Mouse (Mus musculus): ENCODE measurements around the gene Slc5a2. TPM values are rescaled to one million over a fixed set of nuclear protein-coding genes. Genes with fewer than 3 reads are reported as not detected.

The Slc5a2 gene
- polyA plus RNA-seq, 1 experiment from 2014 or later: not detected

- H3K27me3 ChIP-seq: no peaks in the 10 kb centered on the region
- no peaks in the 10 kb centered on the region for H3K9me3 ChIP-seq
- H3K4me3 ChIP-seq: no peak overlapping the region
- no peak overlapping the region for H3K4me2 ChIP-seq (replicated peaks)
- H3K9ac ChIP-seq (replicated peaks): no peak overlapping the region
- peaks cover 15% of the 10 kb centered on the region for H3K4me1 ChIP-seq
- no peaks in the 10 kb centered on the region for H3K36me3 ChIP-seq
- ATAC-seq (replicated peaks): no peak
- no peak overlapping the region for H3K27ac ChIP-seq (replicated peaks)
These were observed 42.4 kb downstream of the Slc5a2 start for GRCm38 (mm10) chr7:128307851-128308250.

DNA sequence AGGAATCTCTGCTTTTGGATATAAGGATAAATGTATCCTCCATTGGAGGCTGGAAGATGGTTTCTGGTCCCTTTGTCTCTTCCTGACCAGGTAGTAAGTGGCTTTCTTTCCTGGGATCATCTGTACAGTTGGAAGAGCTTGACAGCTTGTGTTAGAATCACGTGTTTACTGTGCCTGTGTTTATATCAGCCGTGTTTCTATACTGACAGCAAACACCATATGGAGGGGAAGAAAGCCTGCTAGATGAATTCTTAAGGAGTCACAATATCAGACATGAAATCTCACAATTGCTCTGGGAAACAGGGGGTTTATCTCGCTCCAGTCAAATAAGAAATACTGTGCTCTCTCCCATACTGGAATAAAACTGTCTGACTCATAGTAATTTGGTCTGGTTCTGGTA, 43.8 kb downstream of the Slc5a2 start:
- no peaks in the 10 kb centered on the region for H3K36me3 ChIP-seq
- H3K4me3 ChIP-seq: no peak overlapping the region
- H3K27me3 ChIP-seq: no peaks in the 10 kb centered on the region
- WGBS: 49% methylated on average over 3 of the region's 3 CpGs
- H3K4me1 ChIP-seq: peaks cover 15% of the 10 kb centered on the region
- ATAC-seq (replicated peaks): peak; percentile 78
- no peaks in the 10 kb centered on the region for H3K9me3 ChIP-seq
- H3K27ac ChIP-seq (replicated peaks): peak overlapping the region; percentile 48
- H3K9ac ChIP-seq (replicated peaks): no peak overlapping the region
- H3K4me2 ChIP-seq (replicated peaks): no peak overlapping the region

DNA sequence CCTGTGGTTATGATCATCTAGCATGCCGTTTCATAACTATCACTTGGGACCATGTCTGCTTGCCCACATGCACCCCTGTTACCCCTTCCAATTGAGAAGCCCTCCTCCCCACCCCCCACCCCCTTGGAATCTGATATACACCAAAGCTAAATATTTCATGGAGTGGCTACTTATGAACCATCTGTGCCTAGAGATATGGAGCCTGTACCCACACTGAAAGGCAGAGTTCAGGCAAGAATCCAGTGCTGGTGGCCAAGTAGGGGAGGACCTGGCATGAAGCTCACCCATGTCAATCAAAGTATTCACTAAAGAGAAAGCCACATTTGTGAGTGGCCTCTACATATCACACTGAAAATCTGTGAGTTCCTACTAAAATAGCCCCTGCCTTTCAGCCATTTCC, 44.3 kb downstream of the Slc5a2 start:
- no peak overlapping the region for H3K4me2 ChIP-seq (replicated peaks)
- peak; percentile 69 for ATAC-seq (replicated peaks)
- H3K27ac ChIP-seq (replicated peaks): no peak overlapping the region

DNA sequence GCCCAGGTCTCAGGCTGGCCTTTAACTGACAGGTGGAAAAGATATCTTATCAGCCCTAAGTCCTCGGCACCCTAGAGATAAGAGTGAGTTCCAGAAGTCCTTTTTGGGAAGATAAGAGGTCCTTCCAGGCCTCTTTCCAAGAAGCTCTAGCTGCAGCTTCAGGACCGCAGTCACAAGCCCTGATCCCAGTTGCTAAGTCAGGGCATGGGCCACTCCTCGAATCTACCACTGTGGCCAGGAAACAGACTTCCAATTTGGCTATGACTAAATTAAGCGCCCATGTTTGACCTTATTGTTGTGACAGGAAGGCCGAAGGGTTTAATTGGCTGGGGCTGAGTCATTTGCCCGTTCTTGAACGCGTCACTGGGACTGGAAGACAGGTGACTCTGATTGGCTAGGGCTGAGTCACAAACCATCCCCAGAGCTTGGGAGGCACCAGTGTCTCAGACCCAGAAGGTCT, 44.8 kb downstream of the Slc5a2 start:
- Histone ChIP-seq H3K36me3 (no peaks in the 10 kb centered on the region), H3K9me3 (no peaks in the 10 kb centered on the region), H3K27me3 (no peaks in the 10 kb centered on the region), H3K4me2 (replicated peaks) (no peak overlapping the region), H3K9ac (replicated peaks) (no peak overlapping the region), H3K27ac (replicated peaks) (no peak overlapping the region), H3K4me1 (peaks cover 15% of the 10 kb centered on the region), H3K4me3 (no peak overlapping the region)
- 70% methylated on average over 8 of the region's 8 CpGs for WGBS
- no peak for ATAC-seq (replicated peaks)

More for the DNA sequence above, 44.3 kb downstream of the Slc5a2 start:
- H3K4me3 ChIP-seq: no peak overlapping the region
- H3K27me3 ChIP-seq: no peaks in the 10 kb centered on the region
- H3K9me3 ChIP-seq: no peaks in the 10 kb centered on the region
- peaks cover 15% of the 10 kb centered on the region for H3K4me1 ChIP-seq
- H3K9ac ChIP-seq (replicated peaks): no peak overlapping the region
- WGBS: 79% methylated on average over 1 of the region's 1 CpGs
- no peaks in the 10 kb centered on the region for H3K36me3 ChIP-seq

DNA sequence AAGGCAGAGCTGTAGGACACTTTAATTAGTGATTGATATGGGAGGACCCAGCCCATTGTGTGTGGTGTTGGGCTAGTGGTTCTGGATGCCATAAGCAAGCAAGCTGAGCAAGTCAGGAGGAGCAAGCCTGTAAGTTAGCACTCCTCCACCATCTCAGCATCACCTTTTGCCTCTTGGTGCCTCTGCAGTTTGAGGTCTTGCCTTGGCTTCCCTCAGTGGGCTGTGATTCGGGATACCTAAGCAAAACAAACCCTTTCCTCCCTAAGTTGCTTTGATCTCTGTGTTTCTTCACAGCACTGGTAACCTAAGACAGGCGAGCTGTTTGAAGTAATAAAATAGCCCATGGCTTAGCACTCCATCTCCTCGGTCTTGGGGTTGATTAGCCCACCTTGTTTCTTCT, 45.8 kb downstream of the Slc5a2 start:
- H3K4me2 ChIP-seq (replicated peaks): no peak overlapping the region
- no peak for ATAC-seq (replicated peaks)
- H3K4me1 ChIP-seq: peaks cover 15% of the 10 kb centered on the region
- no peaks in the 10 kb centered on the region for H3K27me3 ChIP-seq
- no peaks in the 10 kb centered on the region for H3K9me3 ChIP-seq
- no peak overlapping the region for H3K4me3 ChIP-seq
- 79% methylated on average over 3 of the region's 3 CpGs for whole genome bisulfite sequencing
- no peak overlapping the region for H3K27ac ChIP-seq (replicated peaks)
- H3K9ac ChIP-seq (replicated peaks): no peak overlapping the region
- H3K36me3 ChIP-seq: no peaks in the 10 kb centered on the region

GRCm38 (mm10) chr7:128311811-128312210, 46.4 kb downstream of the Slc5a2 start:
- peaks cover 15% of the 10 kb centered on the region for H3K4me1 ChIP-seq
- no peaks in the 10 kb centered on the region for H3K9me3 ChIP-seq
- H3K9ac ChIP-seq (replicated peaks): no peak overlapping the region
- no peak for ATAC-seq (replicated peaks)
- no peak overlapping the region for H3K27ac ChIP-seq (replicated peaks)
- H3K4me3 ChIP-seq: no peak overlapping the region
- 78% methylated on average over 8 of the region's 8 CpGs for WGBS
- H3K36me3 ChIP-seq: no peaks in the 10 kb centered on the region
- no peaks in the 10 kb centered on the region for H3K27me3 ChIP-seq
- no peak overlapping the region for H3K4me2 ChIP-seq (replicated peaks)

- H3K4me1 ChIP-seq: peaks cover 15% of the 10 kb centered on the region
- no peaks in the 10 kb centered on the region for H3K36me3 ChIP-seq
- no peak for ATAC-seq (replicated peaks)
- no peaks in the 10 kb centered on the region for H3K27me3 ChIP-seq
- H3K4me3 ChIP-seq: no peak overlapping the region
- 77% methylated on average over 13 of the region's 13 CpGs for WGBS
- H3K27ac ChIP-seq (replicated peaks): no peak overlapping the region
- no peak overlapping the region for H3K4me2 ChIP-seq (replicated peaks)
- no peak overlapping the region for H3K9ac ChIP-seq (replicated peaks)
- no peaks in the 10 kb centered on the region for H3K9me3 ChIP-seq
These were observed 47.1 kb downstream of the Slc5a2 start for GRCm38 (mm10) chr7:128312375-128313059.

GRCm38 (mm10) chr7:128313601-128314000, 48.1 kb downstream of the Slc5a2 start:
- H3K9ac ChIP-seq (replicated peaks): no peak overlapping the region
- ATAC-seq (replicated peaks): no peak
- H3K4me1 ChIP-seq: peaks cover 15% of the 10 kb centered on the region
- H3K4me2 ChIP-seq (replicated peaks): no peak overlapping the region
- WGBS: 88% methylated on average over 2 of the region's 2 CpGs
- H3K27ac ChIP-seq (replicated peaks): no peak overlapping the region
- H3K9me3 ChIP-seq: no peaks in the 10 kb centered on the region
- no peak overlapping the region for H3K4me3 ChIP-seq
- H3K27me3 ChIP-seq: no peaks in the 10 kb centered on the region
- no peaks in the 10 kb centered on the region for H3K36me3 ChIP-seq

- Histone ChIP-seq H3K4me2 (replicated peaks) (no peak overlapping the region), H3K9ac (replicated peaks) (no peak overlapping the region), H3K9me3 (no peaks in the 10 kb centered on the region), H3K36me3 (no peaks in the 10 kb centered on the region), H3K27ac (replicated peaks) (no peak overlapping the region), H3K4me3 (no peak overlapping the region), H3K27me3 (no peaks in the 10 kb centered on the region), H3K4me1 (peaks cover 10% of the 10 kb centered on the region)
- 88% methylated on average over 7 of the region's 7 CpGs for WGBS
- ATAC-seq (replicated peaks): no peak
These were observed 49.0 kb downstream of the Slc5a2 start for GRCm38 (mm10) chr7:128314491-128314890.

DNA sequence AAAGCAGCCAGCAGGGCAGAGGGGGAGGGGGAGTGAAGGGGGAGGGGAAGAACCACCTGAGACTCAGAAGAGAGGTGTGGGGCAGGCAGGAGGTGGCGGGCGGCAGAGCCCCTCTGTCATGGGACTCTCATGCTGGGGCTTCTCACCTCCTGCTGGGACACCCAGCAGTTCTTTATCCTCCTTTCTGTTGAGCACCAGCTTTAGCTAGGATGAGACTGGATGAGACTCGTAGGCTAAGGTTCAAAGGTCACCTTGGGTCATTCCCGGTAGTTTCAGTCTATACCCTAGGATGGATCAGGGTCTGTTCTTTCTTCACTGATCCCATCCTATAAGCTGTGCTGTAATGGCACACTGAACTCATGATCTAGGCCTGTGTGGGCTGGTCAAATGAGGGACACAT, 51.6 kb downstream of the Slc5a2 start:
- 52% methylated on average over 4 of the region's 4 CpGs for WGBS
- no peak for ATAC-seq (replicated peaks)

GRCm38 (mm10) chr7:128319140-128319539, 53.7 kb downstream of the Slc5a2 start:
- 81% methylated on average over 7 of the region's 7 CpGs for WGBS
- no peak overlapping the region for H3K4me2 ChIP-seq (replicated peaks)
- H3K4me1 ChIP-seq: no peaks in the 10 kb centered on the region
- no peak overlapping the region for H3K4me3 ChIP-seq
- no peak overlapping the region for H3K27ac ChIP-seq (replicated peaks)
- no peaks in the 10 kb centered on the region for H3K36me3 ChIP-seq
- H3K27me3 ChIP-seq: no peaks in the 10 kb centered on the region
- no peak for ATAC-seq (replicated peaks)
- H3K9me3 ChIP-seq: no peaks in the 10 kb centered on the region
- no peak overlapping the region for H3K9ac ChIP-seq (replicated peaks)

More for the DNA sequence above, 51.6 kb downstream of the Slc5a2 start:
- Histone ChIP-seq H3K4me1 (no peaks in the 10 kb centered on the region), H3K9ac (replicated peaks) (no peak overlapping the region), H3K4me3 (no peak overlapping the region), H3K9me3 (no peaks in the 10 kb centered on the region), H3K27me3 (no peaks in the 10 kb centered on the region), H3K36me3 (no peaks in the 10 kb centered on the region), H3K27ac (replicated peaks) (no peak overlapping the region), H3K4me2 (replicated peaks) (no peak overlapping the region)

- Histone ChIP-seq H3K9me3 (no peaks in the 10 kb centered on the region), H3K9ac (replicated peaks) (no peak overlapping the region), H3K27ac (replicated peaks) (no peak overlapping the region), H3K4me3 (no peak overlapping the region), H3K4me2 (replicated peaks) (no peak overlapping the region), H3K4me1 (no peaks in the 10 kb centered on the region), H3K36me3 (no peaks in the 10 kb centered on the region), H3K27me3 (no peaks in the 10 kb centered on the region)
- no peak for ATAC-seq (replicated peaks)
- WGBS: 84% methylated on average over 2 of the region's 2 CpGs
These were observed 54.9 kb downstream of the Slc5a2 start for GRCm38 (mm10) chr7:128320219-128320816.

GRCm38 (mm10) chr7:128321260-128321659, 55.8 kb downstream of the Slc5a2 start:
- WGBS: 76% methylated on average over 7 of the region's 7 CpGs
- Histone ChIP-seq H3K4me3 (no peak overlapping the region), H3K4me1 (no peaks in the 10 kb centered on the region), H3K27me3 (no peaks in the 10 kb centered on the region), H3K9me3 (no peaks in the 10 kb centered on the region), H3K9ac (replicated peaks) (no peak overlapping the region), H3K36me3 (no peaks in the 10 kb centered on the region), H3K4me2 (replicated peaks) (no peak overlapping the region), H3K27ac (replicated peaks) (no peak overlapping the region)
- no peak for ATAC-seq (replicated peaks)
